Mouse (Mus musculus) cerebellum, adult 2 months (tissue): ENCODE data around the gene Trim62.
A peak's percentile ranks its signal among the peaks of the same experiment; 100 is the strongest.

ENCODE experiments used
- CTCF ChIP-seq: fragments of 200-500 bp; IDR thresholded peaks from 2 replicates; pipeline ENCODE4 v1.5.1; 2011; ENCODE audit warnings: low read depth, mild to moderate bottlenecking, control low read depth, low read length, moderate library complexity, borderline replicate concordance; ENCODE audit not compliant: insufficient read depth
- POLR2A ChIP-seq: fragments of 200-500 bp; IDR thresholded peaks from 2 replicates; pipeline ENCODE4 v1.6.1; 2011; ENCODE audit warnings: low read length, control low read depth, borderline replicate concordance; ENCODE audit not compliant: insufficient read depth

- TF ChIP-seq CTCF, result peak; percentile 56
- no peak for TF ChIP-seq POLR2A
Observed at GRCm38 (mm10) chr4:128957155-128957911, 74.0 kb downstream of the Trim62 start.
